Mouse (Mus musculus) monocyte, adult 2 months (primary cell): ENCODE data around the gene Veph1.

ENCODE experiments used
- DNase-seq, 2 experiments: peaks; one replicate each; pipeline ENCODE4 v3.0.0; 2022; ENCODE audit warnings: low spot score in 2 of 2, low read depth in 1 of 2

Veph1 gene

DNA sequence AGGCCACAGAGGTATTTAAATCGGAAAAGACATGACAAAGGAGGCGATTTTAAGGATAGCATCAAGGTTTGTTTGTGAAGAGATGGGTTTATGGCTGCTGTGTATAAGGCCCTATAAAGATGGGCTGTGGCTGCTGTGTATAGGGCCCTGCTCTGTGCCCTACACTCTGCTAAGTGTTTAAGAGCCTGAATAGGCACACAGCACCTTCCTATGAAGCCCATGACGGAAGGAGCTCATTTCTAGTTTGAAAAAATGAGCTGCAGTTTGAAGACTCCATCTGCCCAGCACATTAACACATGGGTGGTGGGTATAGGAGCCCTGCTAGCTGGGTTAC is 194.1 kb downstream of the Veph1 start:
- DNase-seq: no peak

- DNase-seq: no peak
Observed at GRCm38 (mm10) chr3:66101809-66102598, 194.6 kb downstream of the Veph1 start.

DNA sequence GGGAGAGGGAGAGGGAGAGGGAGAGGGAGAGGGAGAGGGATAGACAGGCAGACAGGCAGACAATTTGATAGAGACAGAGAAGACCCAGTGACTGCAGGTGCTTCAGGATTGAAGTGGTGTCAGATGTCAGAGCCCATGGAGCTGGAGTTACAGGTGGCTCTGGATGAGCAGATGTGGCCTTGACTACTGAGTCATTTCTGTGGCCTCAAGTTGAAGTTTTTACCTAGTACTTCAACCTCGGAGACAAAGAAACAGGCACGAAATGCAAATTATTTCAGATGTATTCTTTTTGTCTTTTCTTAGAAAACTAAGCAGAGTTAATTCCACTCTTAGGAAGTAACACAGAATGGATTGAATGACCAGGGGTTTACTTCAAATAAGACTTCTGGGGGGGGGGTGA is 195.6 kb downstream of the Veph1 start:
- DNase-seq: no peak

DNA sequence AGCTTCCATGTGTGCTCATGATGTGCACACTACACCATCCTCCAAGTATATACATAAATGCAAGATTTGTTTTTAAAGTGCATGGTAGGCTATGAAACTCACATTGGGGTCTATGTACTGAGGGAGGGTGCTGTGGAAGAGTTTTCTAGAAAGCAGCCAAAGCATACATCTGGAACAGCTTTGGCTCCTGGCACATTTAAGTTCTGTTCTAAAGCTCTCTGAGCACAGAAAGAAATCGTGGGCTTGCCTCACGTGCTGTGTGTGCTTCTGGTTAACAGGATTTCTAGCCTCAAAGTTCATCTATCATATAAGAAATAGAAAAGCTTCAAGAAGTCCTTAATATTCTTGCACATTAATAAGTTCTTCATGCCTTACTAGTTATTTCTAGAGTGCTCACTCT is 204.9 kb downstream of the Veph1 start:
- no peak for DNase-seq

- no peak for DNase-seq
Observed at GRCm38 (mm10) chr3:66087608-66088007, 209.0 kb downstream of the Veph1 start.

- no peak for DNase-seq
Observed at GRCm38 (mm10) chr3:66083856-66084255, 212.8 kb downstream of the Veph1 start.

- no peak for DNase-seq
Observed at GRCm38 (mm10) chr3:66083407-66083806, 213.2 kb downstream of the Veph1 start.

DNA sequence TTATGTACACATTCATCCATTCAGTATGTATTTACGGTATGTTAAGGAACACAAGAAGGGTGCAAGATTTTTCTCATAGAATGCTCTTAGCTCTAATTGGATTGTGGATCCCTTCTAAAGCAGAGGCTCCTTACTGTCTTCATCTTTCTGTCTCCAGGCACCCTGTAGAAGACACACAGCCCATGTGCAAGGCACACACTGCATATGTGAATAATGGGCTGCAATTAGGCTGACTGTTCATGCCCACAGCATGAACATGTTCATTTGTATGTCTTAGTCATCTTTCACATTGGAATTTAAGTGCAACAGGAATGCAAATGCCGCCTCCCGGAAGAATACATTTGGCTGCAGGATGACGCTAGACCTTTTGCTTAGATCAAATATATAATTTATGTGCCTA is 213.7 kb downstream of the Veph1 start:
- DNase-seq: no peak

GRCm38 (mm10) chr3:66081363-66081736 is 215.3 kb downstream of the Veph1 start:
- DNase-seq: no peak

- DNase-seq: no peak
Observed at GRCm38 (mm10) chr3:66080631-66081362, 215.8 kb downstream of the Veph1 start.

GRCm38 (mm10) chr3:66079886-66080285 is 216.8 kb downstream of the Veph1 start:
- no peak for DNase-seq

- DNase-seq: no peak
Observed at GRCm38 (mm10) chr3:66078898-66079537, 217.6 kb downstream of the Veph1 start.

DNA sequence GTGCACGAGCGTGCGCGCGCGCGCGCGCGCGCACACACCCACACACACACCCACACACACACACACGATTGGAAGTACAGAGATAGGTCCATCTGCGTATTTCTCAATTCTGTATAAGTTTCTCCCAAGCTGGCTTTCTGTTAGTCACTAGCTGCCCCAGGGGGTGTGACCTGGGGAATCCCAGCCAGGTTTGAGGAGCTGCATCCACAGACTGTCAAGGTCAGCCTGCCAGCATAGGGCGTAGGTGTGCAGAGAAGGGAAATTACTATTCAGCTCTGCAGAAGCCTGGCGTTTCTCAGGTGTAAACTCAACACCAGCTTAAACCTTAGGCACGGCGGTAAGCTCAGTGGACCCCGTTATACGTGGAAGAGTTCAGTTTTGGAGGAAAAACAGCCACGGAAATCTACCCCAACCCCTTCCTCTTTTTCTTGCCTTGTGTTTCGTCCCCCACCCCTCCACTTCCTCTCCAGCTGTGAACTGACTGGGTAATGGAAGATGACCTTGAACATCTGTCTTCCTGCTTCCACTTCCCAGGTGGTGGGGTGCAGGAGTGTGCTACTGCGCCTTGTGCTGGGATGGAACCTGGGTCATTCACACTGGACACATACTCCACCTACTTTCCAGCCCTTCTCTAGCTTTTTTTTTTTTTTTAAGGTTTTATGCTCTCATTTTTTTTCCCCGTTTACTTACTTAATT is 218.5 kb downstream of the Veph1 start:
- no peak for DNase-seq

DNA sequence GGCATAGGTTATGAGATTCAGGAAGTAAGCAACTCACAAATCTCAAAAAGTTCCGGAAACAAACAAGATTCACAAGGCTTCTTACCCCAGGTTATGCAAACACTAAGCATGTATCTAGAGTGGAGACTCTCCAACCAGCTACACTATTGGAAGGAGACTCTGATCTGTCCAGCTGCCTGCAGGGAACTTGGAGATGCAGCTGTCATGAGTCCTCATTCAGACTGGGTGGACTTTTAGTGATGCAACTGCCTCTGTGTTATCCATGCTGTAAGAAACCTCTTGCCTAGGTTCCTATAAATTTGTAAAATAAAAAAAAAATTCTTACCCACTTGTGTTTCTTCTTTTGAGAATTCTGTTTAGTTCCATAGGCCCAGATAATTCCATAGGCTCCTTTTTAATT is 226.4 kb downstream of the Veph1 start:
- no peak for DNase-seq

DNA sequence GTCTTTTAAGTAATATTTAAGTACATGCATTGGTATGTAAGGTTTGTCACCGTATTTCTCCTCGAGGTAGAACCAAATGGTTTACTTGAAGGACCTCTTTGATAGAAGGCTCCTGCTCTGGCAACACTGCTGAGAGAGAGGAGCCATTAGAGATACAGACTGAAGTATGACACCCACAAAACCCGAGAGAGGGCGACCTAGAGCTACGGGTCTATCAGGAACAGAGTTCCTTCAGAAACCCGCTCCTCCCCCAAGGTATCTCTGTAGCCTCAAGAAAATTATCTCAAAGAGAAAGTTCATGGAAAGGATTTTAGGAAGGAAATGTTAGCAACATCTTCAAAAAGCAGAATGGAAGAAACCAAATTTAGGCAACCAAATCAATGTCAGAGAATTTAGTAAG is 232.8 kb downstream of the Veph1 start:
- no peak for DNase-seq

- DNase-seq: no peak
Observed at GRCm38 (mm10) chr3:66056912-66057311, 239.7 kb downstream of the Veph1 start.

DNA sequence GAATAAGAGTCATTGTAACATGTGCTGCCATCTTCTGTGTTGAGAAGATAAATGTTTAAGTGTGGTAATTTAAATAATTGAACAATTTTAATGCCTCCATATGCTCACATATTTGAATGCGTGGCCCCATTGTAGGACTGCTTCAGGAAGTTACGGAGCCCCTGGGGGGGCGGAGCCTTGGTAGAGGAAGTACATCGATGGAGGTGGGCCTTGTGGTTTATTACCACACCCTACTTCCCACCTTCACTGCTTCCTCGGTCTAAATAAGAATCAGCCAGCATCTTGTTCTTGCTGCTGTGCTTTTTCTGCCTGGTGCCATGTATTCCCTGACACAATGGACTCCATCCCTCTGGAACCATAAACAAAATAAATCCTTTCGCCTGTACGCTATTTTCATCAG is 241.0 kb downstream of the Veph1 start:
- DNase-seq: no peak

GRCm38 (mm10) chr3:66050092-66050886 is 246.3 kb downstream of the Veph1 start:
- DNase-seq: no peak

DNA sequence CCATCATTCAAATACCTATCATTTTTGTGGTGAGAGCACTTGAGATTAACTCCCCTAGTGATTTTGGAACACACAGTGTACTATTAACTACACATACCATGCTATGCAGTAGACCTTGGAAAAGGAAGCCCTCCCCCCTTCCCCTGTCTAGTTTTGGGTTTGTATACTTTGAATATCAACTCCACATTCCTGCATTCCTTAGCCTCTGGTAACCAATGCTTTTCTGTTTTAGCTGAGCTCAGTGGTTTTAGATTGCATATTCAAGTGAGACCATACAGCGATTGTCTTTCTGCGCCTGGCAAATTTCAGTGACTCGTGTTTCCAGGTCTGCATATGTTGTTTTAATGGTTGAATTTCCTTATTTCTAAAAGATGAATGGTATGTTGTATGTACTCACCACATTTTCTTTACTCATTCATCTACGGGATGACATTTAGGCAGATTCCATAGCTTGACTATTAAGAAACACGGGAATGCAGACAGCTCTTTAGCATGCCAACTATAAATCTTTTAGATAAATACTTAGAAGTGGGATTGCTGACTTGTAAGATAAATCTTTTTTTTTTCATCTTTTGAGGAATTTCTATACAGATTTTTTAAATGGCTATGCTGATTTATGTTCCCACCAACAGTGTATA is 255.7 kb downstream of the Veph1 start:
- DNase-seq: no peak

- no peak for DNase-seq
Observed at GRCm38 (mm10) chr3:66035226-66035625, 261.4 kb downstream of the Veph1 start.
